Mouse (Mus musculus) olfactory bulb, adult 2 months (tissue): ENCODE data around the gene Rab6b. TPM values are rescaled to one million over a fixed set of nuclear protein-coding genes. Genes with fewer than 3 reads are reported as not detected.

Source experiments
- H3K27ac ChIP-seq: fragments of 200-500 bp; 2 replicates; pipeline ENCODE4 v1.5.1; 2012; ENCODE audit warnings: low read depth, low read length; ENCODE audit not compliant: insufficient read depth
- H3K4me1 ChIP-seq: fragments of 200-500 bp; 2 replicates; pipeline ENCODE4 v1.6.1; 2012; ENCODE audit warnings: low read length; ENCODE audit not compliant: control insufficient read depth, insufficient read depth
- H3K4me3 ChIP-seq: fragments of 200-500 bp; 2 replicates; pipeline ENCODE4 v1.5.1; 2012; ENCODE audit warnings: mild to moderate bottlenecking, low read depth, low read length, moderate library complexity; ENCODE audit not compliant: insufficient read depth
- CTCF ChIP-seq: fragments of 200-500 bp; IDR thresholded peaks from 2 replicates; pipeline ENCODE4 v1.5.1; 2012; ENCODE audit warnings: low read depth, mild to moderate bottlenecking, low read length, moderate library complexity; ENCODE audit not compliant: insufficient read depth
- POLR2A ChIP-seq: fragments of 200-500 bp; IDR thresholded peaks from 2 replicates; pipeline ENCODE4 v1.6.1; 2012; ENCODE audit warnings: mild to moderate bottlenecking, low read depth, low read length, moderate library complexity; ENCODE audit not compliant: insufficient read depth
- WGBS: fragments of 180-500 bp; shearing (Covaris S2); methylation state at CpG from one replicate; pipeline ENCODE4 v1.1.7; 2018; 5-methylcytosine and 5-hydroxymethylcytosine counted together
- polyA plus RNA-seq: library from polyadenylated mRNA; stranded (reverse); fragments of >200 nt; gene quantifications from 2 replicates; pipeline ENCODE4 v1.2.4, GENCODE M21; 2012; ENCODE audit warnings: low replicate concordance; ENCODE audit not compliant: missing spikeins, insufficient read depth, insufficient read length

The Rab6b gene
- polyA plus RNA-seq, 1 experiment = 448 TPM

GRCm38 (mm10) chr9:103234565-103235165, 123.1 kb downstream of the Rab6b start:
- Histone ChIP-seq H3K4me1 (peaks cover 8% of the 10 kb centered on the region), H3K4me3 (no peak overlapping the region), H3K27ac (no peak overlapping the region)
- TF ChIP-seq POLR2A (no peak), CTCF (no peak)
- WGBS = 65% methylated on average over 7 of the region's 7 CpGs

Other genes with a start within 250 kb of the Rab6b start
- gene Slco2a1, start 123.1 kb upstream of the Rab6b start, polyA plus RNA-seq = not detected in 2 replicates
- gene Srprb, start 90.3 kb downstream of the Rab6b start, polyA plus RNA-seq = not detected in 2 replicates
- not detected in 2 replicates for gene Gm20425, start 118.5 kb downstream of the Rab6b start, polyA plus RNA-seq
- not detected in 2 replicates for gene Trf, start 118.7 kb downstream of the Rab6b start, polyA plus RNA-seq
- not detected in 2 replicates for gene 1300017J02Rik, start 193.3 kb downstream of the Rab6b start, polyA plus RNA-seq
- gene Topbp1, start 193.4 kb downstream of the Rab6b start, polyA plus RNA-seq = not detected in 2 replicates